Mouse (Mus musculus) brown adipose tissue, adult 24 weeks (tissue): ENCODE measurements around the gene Syp. TPM values are rescaled to one million over a fixed set of nuclear protein-coding genes. Genes with fewer than 3 reads are reported as not detected.

ENCODE experiments used
- H3K27ac ChIP-seq: fragments of 200-500 bp; replicated peaks from 2 replicates; pipeline ENCODE4 v1.5.1; 2012; ENCODE audit warnings: low read depth, mild to moderate bottlenecking, low read length
- H3K4me1 ChIP-seq: fragments of 200-500 bp; 2 replicates; pipeline ENCODE4 v1.6.1; 2012; ENCODE audit warnings: low read length, mixed read lengths; ENCODE audit not compliant: control insufficient read depth, insufficient read depth, insufficient read length
- H3K4me3 ChIP-seq: fragments of 200-500 bp; 2 replicates; pipeline ENCODE4 v1.5.1; 2012; ENCODE audit warnings: low read depth, mild to moderate bottlenecking, low read length, moderate library complexity; ENCODE audit not compliant: insufficient read depth
- polyA plus RNA-seq: library from polyadenylated mRNA; stranded (reverse); fragments of >200 nt; gene quantifications from 2 replicates; pipeline ENCODE4 v1.2.4, GENCODE M21; 2012; ENCODE audit not compliant: missing spikeins, insufficient read depth, insufficient read length

The Syp gene
- polyA plus RNA-seq, 1 experiment: 13.0 TPM

- Histone ChIP-seq H3K4me3 (no peak overlapping the region), H3K27ac (no peak overlapping the region), H3K4me1 (no peaks in the 10 kb centered on the region)
These were observed 36.7 kb downstream of the Syp start for GRCm38 (mm10) chrX:7675001-7675380.

GRCm38 (mm10) chrX:7678986-7679385 is 40.7 kb downstream of the Syp start:
- Histone ChIP-seq H3K27ac (peak overlapping the region; percentile 93), H3K4me3 (no peak overlapping the region; the same call in 1 of the 2 replicates), H3K4me1 (no peaks in the 10 kb centered on the region)

GRCm38 (mm10) chrX:7679405-7680056 is 41.3 kb downstream of the Syp start:
- H3K4me3 ChIP-seq: peak overlapping the region; percentile 77
- H3K4me1 ChIP-seq: no peaks in the 10 kb centered on the region
- peak overlapping the region; percentile 93 for H3K27ac ChIP-seq

DNA sequence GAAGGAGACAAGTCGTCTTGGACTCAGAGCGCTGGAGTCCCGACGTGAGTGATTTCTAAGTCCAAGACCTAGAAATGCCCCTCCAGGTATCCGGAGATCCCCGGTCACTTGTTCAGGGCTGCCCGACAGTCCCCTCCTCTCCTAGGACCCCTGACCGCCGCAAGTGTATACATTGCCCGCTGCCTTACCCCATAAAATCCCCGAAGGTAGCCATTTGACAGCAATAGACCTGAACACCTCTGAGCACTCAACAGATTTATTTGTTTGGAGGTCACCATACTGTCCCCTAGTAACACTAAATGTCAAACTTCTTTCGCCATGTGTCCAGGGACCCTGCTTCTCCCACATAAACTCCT is 41.8 kb downstream of the Syp start:
- peak overlapping the region; percentile 92 for H3K27ac ChIP-seq
- H3K4me3 ChIP-seq: peak overlapping the region; percentile 77

DNA sequence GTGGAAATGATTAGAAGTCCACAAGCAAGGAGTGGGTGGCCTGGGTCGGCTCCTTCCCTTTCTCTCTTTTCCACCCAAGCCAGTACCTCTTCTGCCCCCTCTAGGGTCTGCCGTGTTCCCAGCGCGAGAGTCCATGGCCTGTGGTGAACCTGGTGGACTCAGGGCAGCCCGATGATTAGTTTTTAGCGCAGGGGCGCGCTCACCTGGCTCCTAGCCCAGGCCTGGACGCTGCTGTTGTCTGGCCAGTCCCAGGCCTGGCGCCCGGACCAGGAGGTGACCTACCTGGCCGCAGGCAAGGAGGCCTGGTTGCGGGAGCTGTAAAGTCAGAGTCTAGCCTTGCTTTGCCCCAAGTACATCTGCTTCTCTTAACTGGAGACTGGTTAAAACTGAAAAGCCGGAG is 42.6 kb downstream of the Syp start, which contains the start of gene Magix:
TSS of gene Magix (minus strand) at position 388 of the 400 bp plus-strand sequence.
- Histone ChIP-seq H3K4me3 (peak within 1 kb of the TSS; percentile 77), H3K27ac (peak within 1 kb of the TSS; percentile 92)

More for the DNA sequence above, 41.8 kb downstream of the Syp start:
- H3K4me1 ChIP-seq: no peaks in the 10 kb centered on the region

DNA sequence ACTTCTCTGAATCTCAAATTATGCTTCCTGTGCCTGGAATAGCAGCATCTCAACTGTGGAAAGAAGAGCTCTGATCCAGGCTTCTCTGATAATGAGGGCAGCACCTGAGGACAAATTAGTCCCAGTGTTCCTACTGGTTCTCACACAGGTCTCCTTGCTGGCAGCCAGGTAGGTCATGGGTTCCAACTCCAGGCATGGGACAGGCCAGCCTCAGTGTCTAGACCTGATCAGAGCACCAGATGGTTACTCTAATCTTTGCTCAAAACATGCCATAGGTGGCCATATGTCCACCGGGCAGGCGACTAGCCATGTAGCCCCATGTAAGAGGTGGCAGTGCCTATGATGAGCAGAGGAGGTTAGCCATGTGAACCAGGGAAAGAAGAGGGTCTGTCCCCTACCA is 50.0 kb downstream of the Syp start:
- Histone ChIP-seq H3K4me3 (no peak overlapping the region), H3K27ac (no peak overlapping the region), H3K4me1 (no peaks in the 10 kb centered on the region)

More for the DNA sequence above, 42.6 kb downstream of the Syp start, which contains the start of gene Magix:
- H3K4me1 ChIP-seq: no peaks in the 10 kb centered on the region

GRCm38 (mm10) chrX:7690486-7690885 is 52.2 kb downstream of the Syp start:
- Histone ChIP-seq H3K4me1 (no peaks in the 10 kb centered on the region), H3K4me3 (no peak overlapping the region), H3K27ac (no peak overlapping the region)

- Histone ChIP-seq H3K4me1 (no peaks in the 10 kb centered on the region), H3K4me3 (no peak overlapping the region), H3K27ac (no peak overlapping the region)
These were observed 54.6 kb downstream of the Syp start for GRCm38 (mm10) chrX:7692862-7693261.

- no peak overlapping the region for H3K27ac ChIP-seq
- peaks cover 2% of the 10 kb centered on the region; the same call in 1 of the 2 replicates for H3K4me1 ChIP-seq
- no peak overlapping the region; the same call in 1 of the 2 replicates for H3K4me3 ChIP-seq
These were observed 58.2 kb downstream of the Syp start for GRCm38 (mm10) chrX:7696520-7696919.

DNA sequence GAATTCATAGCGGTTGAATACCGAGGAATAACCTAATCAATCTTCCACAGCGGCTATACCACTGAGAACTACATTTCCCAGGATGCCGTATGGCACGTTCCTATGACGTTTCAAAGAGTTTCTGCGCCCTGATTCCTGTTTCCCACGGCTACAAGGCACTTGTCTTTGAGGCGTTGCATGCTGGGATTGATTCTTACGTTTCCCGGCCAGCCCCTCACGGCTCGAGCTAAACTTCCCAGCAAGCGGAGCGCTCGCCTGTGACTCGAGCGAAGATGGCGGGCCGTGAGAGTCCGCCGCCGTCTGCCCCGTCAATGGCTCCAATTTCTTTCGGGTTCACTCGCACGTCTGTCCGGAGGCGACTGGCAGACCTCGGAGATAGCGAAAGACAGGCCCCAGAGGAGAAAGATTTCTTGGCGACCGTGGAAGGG is 58.7 kb downstream of the Syp start, which contains the start of gene Gpkow:
TSS of gene Gpkow (plus strand) at position 178 of the 428 bp plus-strand sequence.
- peak within 1 kb of the TSS; percentile 72 for H3K4me3 ChIP-seq
- H3K27ac ChIP-seq: peak within 1 kb of the TSS; percentile 62
- peaks cover 2% of the 10 kb centered on the region; the same call in 1 of the 2 replicates for H3K4me1 ChIP-seq

Other genes with a start within 250 kb of the Syp start
- not detected in 2 replicates for gene Foxp3, start 64.8 kb upstream of the Syp start, polyA plus RNA-seq
- gene Ppp1r3f, start 64.2 kb upstream of the Syp start, polyA plus RNA-seq: 2.2 and 2.4 TPM in 2 replicates
- 6.0 and 6.1 TPM in 2 replicates for gene Ccdc22, start 33.0 kb upstream of the Syp start, polyA plus RNA-seq
- not detected in 2 replicates for gene Cacna1f, start 31.4 kb upstream of the Syp start, polyA plus RNA-seq
- 6.3 and 8.3 TPM in 2 replicates for gene Prickle3, start 18.8 kb downstream of the Syp start, polyA plus RNA-seq
- gene Plp2, start 32.9 kb downstream of the Syp start, polyA plus RNA-seq: 27.0 and 31.6 TPM in 2 replicates
- gene Magix, start 42.8 kb downstream of the Syp start, polyA plus RNA-seq: 2.9 and 3.4 TPM in 2 replicates
- 17.4 and 24.4 TPM in 2 replicates for gene Gpkow, start 58.7 kb downstream of the Syp start, polyA plus RNA-seq
- 41.8 and 42.4 TPM in 2 replicates for gene Wdr45, start 75.9 kb downstream of the Syp start, polyA plus RNA-seq
- 4.0 TPM in 1 of 2 replicates, not detected in the other for gene Gm45208, start 83.8 kb downstream of the Syp start, polyA plus RNA-seq
- gene Praf2, start 90.0 kb downstream of the Syp start, polyA plus RNA-seq: 10.2 and 10.8 TPM in 2 replicates
- gene Ccdc120, start 112.4 kb downstream of the Syp start, polyA plus RNA-seq: not detected in 2 replicates
- gene Tfe3, start 124.1 kb downstream of the Syp start, polyA plus RNA-seq: 22.3 and 27.5 TPM in 2 replicates
- gene Gripap1, start 151.3 kb downstream of the Syp start, polyA plus RNA-seq: 18.6 and 19.2 TPM in 2 replicates
- gene Kcnd1, start 183.8 kb downstream of the Syp start, polyA plus RNA-seq: 0.21 TPM in 1 of 2 replicates, not detected in the other
- 14.1 and 23.4 TPM in 2 replicates for gene Otud5, start 202.9 kb downstream of the Syp start, polyA plus RNA-seq
- 1.7 and 2.0 TPM in 2 replicates for gene Pim2, start 239.8 kb downstream of the Syp start, polyA plus RNA-seq
- 9.2 and 15.3 TPM in 2 replicates for gene Slc35a2, start 245.6 kb downstream of the Syp start, polyA plus RNA-seq